Mouse (Mus musculus): ENCODE measurements around the gene Atad3a. TPM values are rescaled to one million over a fixed set of nuclear protein-coding genes. Genes with fewer than 3 reads are reported as not detected.

Gene Atad3a
- 102 and 109 TPM in 2 replicates for polyA plus RNA-seq (2012; rRNA removed; ENCODE audit: low replicate concordance)

DNA sequence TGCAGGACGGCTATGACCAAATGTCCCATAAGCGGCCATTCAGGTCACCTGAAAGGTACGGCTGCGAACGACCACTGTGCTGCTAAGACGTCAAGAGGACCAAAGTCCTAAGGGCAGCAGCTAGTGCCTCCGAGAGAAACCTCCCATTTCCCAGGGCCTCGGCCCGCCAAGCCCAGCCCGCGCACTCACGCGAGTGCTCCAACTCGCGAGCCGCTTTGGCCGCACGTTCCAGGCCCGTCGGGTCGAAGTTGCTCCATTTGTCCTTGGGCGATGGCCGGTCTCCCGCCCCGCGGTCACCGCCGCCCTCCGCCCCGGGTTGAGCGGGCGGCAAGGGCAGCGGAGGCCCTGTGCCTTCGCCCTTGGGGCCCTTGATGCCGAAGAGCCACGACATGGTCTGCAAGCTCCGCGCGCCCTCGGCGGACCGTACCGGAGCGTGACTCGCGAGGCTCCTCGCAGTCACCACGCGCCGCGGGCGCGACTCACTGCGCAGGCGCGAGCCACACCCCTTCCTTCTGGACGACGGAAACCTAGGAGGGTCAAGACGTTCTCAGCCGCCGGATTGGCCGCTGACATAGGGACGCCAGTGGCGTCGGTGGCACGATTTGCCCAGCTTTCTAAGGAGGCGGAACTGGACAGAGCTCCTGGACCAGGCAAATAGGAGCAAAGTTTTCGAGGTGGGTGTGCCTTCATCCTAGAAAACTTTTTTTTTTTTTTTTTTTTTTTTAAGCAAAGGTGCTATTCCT lies at the start of gene Atad3a:
Gene Atad3a, minus strand, starts transcription at position 481 of the 743 bp plus-strand sequence.

DNA sequence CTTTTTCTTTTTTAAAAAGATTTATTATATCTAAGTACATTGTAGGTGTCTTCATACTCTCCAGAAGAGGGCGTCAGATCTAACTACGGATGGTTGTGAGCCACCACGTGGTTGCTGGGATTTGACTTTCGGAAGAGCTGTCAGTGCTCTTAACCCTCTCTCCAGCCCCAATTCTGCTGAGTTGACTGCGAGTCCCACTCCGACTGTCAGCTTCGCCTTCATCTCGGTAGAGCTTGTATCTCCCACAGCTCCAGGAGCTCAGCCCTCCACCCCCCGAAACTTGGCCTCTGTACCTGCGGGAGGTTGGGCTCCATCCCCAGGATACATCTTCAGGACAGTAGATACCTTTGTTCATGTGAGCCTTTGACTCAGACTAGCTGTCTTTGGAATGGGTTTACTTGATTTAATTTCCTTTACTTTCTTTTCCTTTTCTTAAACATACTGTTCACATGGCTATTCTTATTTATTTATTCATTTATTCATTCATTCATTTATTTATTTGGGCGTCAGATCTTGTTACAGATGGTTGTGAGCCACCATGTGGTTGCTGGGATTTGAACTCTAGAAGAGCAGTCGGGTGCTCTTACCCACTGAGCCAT lies 41.9 kb upstream of the Atad3a start, which contains the start of gene Mrpl20:
Gene Mrpl20, plus strand, starts transcription at position 138 of the 599 bp plus-strand sequence.

DNA sequence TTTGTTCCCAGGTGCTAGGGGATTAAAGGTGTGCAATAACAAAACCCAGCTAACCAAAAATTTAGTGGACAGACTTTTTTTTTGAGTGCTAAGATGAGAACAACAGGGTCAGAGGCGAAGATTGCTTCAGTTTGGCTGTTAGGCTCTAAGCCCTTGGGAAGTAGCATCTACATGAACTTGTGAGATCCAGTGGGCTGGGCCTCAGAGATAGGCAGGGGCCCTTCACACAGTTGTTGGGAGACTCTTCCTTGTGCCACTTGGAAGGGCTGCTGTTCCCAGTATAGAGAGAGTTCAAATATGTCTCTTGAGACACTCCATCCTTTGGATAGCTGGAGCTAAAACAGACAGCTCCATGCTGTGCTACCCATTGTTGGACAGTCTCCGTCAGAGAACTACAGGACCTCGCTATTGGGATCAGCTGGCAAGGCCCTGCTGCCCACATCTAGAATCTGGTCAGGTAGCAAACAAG lies 29.2 kb upstream of the Atad3a start, which contains the start of gene Ankrd65:
Gene Ankrd65, plus strand, starts transcription at position 419 of the 469 bp plus-strand sequence.

GRCm38 (mm10) chr4:155785819-155786218 lies 24.9 kb upstream of the Atad3a start, which contains the start of gene Tmem88b:
Gene Tmem88b, minus strand, starts transcription at chr4:155785874.

DNA sequence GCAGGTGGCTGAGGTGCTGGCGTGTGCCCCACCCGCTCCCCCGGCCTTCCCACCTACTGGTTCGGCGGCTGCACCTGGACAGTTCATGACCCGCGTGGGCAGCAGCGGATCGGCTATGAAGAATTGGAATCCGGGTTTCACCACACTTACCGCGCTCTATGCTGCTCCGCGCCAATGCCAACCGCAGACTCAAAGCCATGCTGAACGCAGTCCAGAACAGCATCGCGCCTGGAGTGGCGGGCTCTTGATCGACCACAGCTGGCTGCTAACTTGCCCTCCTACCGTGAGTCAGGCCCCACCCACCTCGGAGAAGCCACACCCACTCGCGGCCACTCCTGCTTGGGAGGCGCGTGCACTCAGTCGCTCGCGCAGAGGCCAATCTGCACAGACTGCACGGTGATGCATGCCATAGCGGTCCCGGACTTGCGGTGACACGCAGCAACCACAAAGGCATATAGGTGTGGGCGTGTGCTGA lies 13.4 kb upstream of the Atad3a start, which contains the start of gene Vwa1:
Gene Vwa1, minus strand, starts transcription at position 419 of the 475 bp plus-strand sequence.

GRCm38 (mm10) chr4:155734350-155734941 lies 26.4 kb downstream of the Atad3a start, which contains the start of gene Tmem240:
Gene Tmem240, plus strand, starts transcription at chr4:155734800.

GRCm38 (mm10) chr4:155704721-155705591 lies 55.9 kb downstream of the Atad3a start, which contains the start of gene Ssu72:
Gene Ssu72, plus strand, starts transcription at chr4:155704800.

GRCm38 (mm10) chr4:155694111-155694481 lies 66.8 kb downstream of the Atad3a start, which contains the start of gene Fndc10:
Gene Fndc10, plus strand, starts transcription at chr4:155694342.

Other genes starting within 250 kb of the Atad3a start
- gene Nadk, start 198.7 kb downstream of the Atad3a start, polyA plus RNA-seq (2012; rRNA removed; ENCODE audit: low replicate concordance): 106 and 132 TPM in 2 replicates
- 16.8 and 17.8 TPM in 2 replicates for gene Slc35e2, start 159.7 kb downstream of the Atad3a start, polyA plus RNA-seq (2012; rRNA removed; ENCODE audit: low replicate concordance)
- 28.5 and 44.9 TPM in 2 replicates for gene Cdk11b, start 136.2 kb downstream of the Atad3a start, polyA plus RNA-seq (2012; rRNA removed; ENCODE audit: low replicate concordance)
- gene Gm10563, start 115.7 kb downstream of the Atad3a start, polyA plus RNA-seq (2012; rRNA removed; ENCODE audit: low replicate concordance): not detected in 2 replicates
- gene Mmp23, start 107.7 kb downstream of the Atad3a start, polyA plus RNA-seq (2012; rRNA removed; ENCODE audit: low replicate concordance): 23.1 and 28.4 TPM in 2 replicates
- gene Mib2, start 91.9 kb downstream of the Atad3a start, polyA plus RNA-seq (2012; rRNA removed; ENCODE audit: low replicate concordance): 63.6 and 88.9 TPM in 2 replicates
- 28.5 and 30.2 TPM in 2 replicates for gene Fndc10, start 66.8 kb downstream of the Atad3a start, polyA plus RNA-seq (2012; rRNA removed; ENCODE audit: low replicate concordance)
- 124 and 138 TPM in 2 replicates for gene Ssu72, start 56.3 kb downstream of the Atad3a start, polyA plus RNA-seq (2012; rRNA removed; ENCODE audit: low replicate concordance)
- 0.58 and 0.78 TPM in 2 replicates for gene Tmem240, start 26.3 kb downstream of the Atad3a start, polyA plus RNA-seq (2012; rRNA removed; ENCODE audit: low replicate concordance)
- gene Vwa1, start 13.6 kb upstream of the Atad3a start, polyA plus RNA-seq (2012; rRNA removed; ENCODE audit: low replicate concordance): 19.1 and 135 TPM in 2 replicates
- 3.1 and 6.1 TPM in 2 replicates for gene Tmem88b, start 24.8 kb upstream of the Atad3a start, polyA plus RNA-seq (2012; rRNA removed; ENCODE audit: low replicate concordance)
- not detected in 2 replicates for gene Ankrd65, start 29.3 kb upstream of the Atad3a start, polyA plus RNA-seq (2012; rRNA removed; ENCODE audit: low replicate concordance)
- 32.6 and 49.9 TPM in 2 replicates for gene Mrpl20, start 41.8 kb upstream of the Atad3a start, polyA plus RNA-seq (2012; rRNA removed; ENCODE audit: low replicate concordance)
- gene Ccnl2, start 51.4 kb upstream of the Atad3a start, polyA plus RNA-seq (2012; rRNA removed; ENCODE audit: low replicate concordance): 23.8 and 25.3 TPM in 2 replicates
- 159 and 208 TPM in 2 replicates for gene Aurkaip1, start 70.2 kb upstream of the Atad3a start, polyA plus RNA-seq (2012; rRNA removed; ENCODE audit: low replicate concordance)
- gene Mxra8, start 78.6 kb upstream of the Atad3a start, polyA plus RNA-seq (2012; rRNA removed; ENCODE audit: low replicate concordance): 69.2 and 97.5 TPM in 2 replicates
- 142 and 173 TPM in 2 replicates for gene Dvl1, start 86.3 kb upstream of the Atad3a start, polyA plus RNA-seq (2012; rRNA removed; ENCODE audit: low replicate concordance)
- 1.1 and 1.2 TPM in 2 replicates for gene Tas1r3, start 102.3 kb upstream of the Atad3a start, polyA plus RNA-seq (2012; rRNA removed; ENCODE audit: low replicate concordance)
- gene Cptp, start 108.3 kb upstream of the Atad3a start, polyA plus RNA-seq (2012; rRNA removed; ENCODE audit: low replicate concordance): 56.0 and 86.9 TPM in 2 replicates
- gene Ints11, start 108.5 kb upstream of the Atad3a start, polyA plus RNA-seq (2012; rRNA removed; ENCODE audit: low replicate concordance): 14.6 and 19.2 TPM in 2 replicates
- gene Pusl1, start 130.7 kb upstream of the Atad3a start, polyA plus RNA-seq (2012; rRNA removed; ENCODE audit: low replicate concordance): 30.9 and 65.5 TPM in 2 replicates
- gene Acap3, start 130.7 kb upstream of the Atad3a start, polyA plus RNA-seq (2012; rRNA removed; ENCODE audit: low replicate concordance): 13.3 and 14.8 TPM in 2 replicates
- gene Ube2j2, start 182.7 kb upstream of the Atad3a start, polyA plus RNA-seq (2012; rRNA removed; ENCODE audit: low replicate concordance): 123 and 179 TPM in 2 replicates
- gene C1qtnf12, start 201.2 kb upstream of the Atad3a start, polyA plus RNA-seq (2012; rRNA removed; ENCODE audit: low replicate concordance): 121 and 260 TPM in 2 replicates
- gene B3galt6, start 231.6 kb upstream of the Atad3a start, polyA plus RNA-seq (2012; rRNA removed; ENCODE audit: low replicate concordance): 5.3 and 6.9 TPM in 2 replicates
- gene Sdf4, start 231.8 kb upstream of the Atad3a start, polyA plus RNA-seq (2012; rRNA removed; ENCODE audit: low replicate concordance): 44.0 and 69.6 TPM in 2 replicates

All from duodenum, adult 2 months (tissue).